Mouse (Mus musculus) olfactory bulb, adult 2 months (tissue): Measurements from ENCODE around the gene Hist1h2ah. TPM values are rescaled to one million over a fixed set of nuclear protein-coding genes. Genes with fewer than 3 reads are reported as not detected.
"Not testable (repeated sequence)": the region's sequence is repeated elsewhere in the genome, so short reads cannot be mapped to it uniquely, and the experiment has no call there.

Experiments used
- H3K27ac ChIP-seq: fragments of 200-500 bp; 2 replicates; pipeline ENCODE4 v1.5.1; 2012; ENCODE audit warnings: low read depth, low read length; ENCODE audit not compliant: insufficient read depth
- H3K4me1 ChIP-seq: fragments of 200-500 bp; 2 replicates; pipeline ENCODE4 v1.6.1; 2012; ENCODE audit warnings: low read length; ENCODE audit not compliant: control insufficient read depth, insufficient read depth
- H3K4me3 ChIP-seq: fragments of 200-500 bp; 2 replicates; pipeline ENCODE4 v1.5.1; 2012; ENCODE audit warnings: mild to moderate bottlenecking, low read depth, low read length, moderate library complexity; ENCODE audit not compliant: insufficient read depth
- CTCF ChIP-seq: fragments of 200-500 bp; IDR thresholded peaks from 2 replicates; pipeline ENCODE4 v1.5.1; 2012; ENCODE audit warnings: low read depth, mild to moderate bottlenecking, low read length, moderate library complexity; ENCODE audit not compliant: insufficient read depth
- POLR2A ChIP-seq: fragments of 200-500 bp; IDR thresholded peaks from 2 replicates; pipeline ENCODE4 v1.6.1; 2012; ENCODE audit warnings: mild to moderate bottlenecking, low read depth, low read length, moderate library complexity; ENCODE audit not compliant: insufficient read depth
- WGBS: fragments of 180-500 bp; shearing (Covaris S2); methylation state at CpG from one replicate; pipeline ENCODE4 v1.1.7; 2018; 5-methylcytosine and 5-hydroxymethylcytosine counted together
- polyA plus RNA-seq: library from polyadenylated mRNA; stranded (reverse); fragments of >200 nt; gene quantifications from 2 replicates; pipeline ENCODE4 v1.2.4, GENCODE M21; 2012; ENCODE audit warnings: low replicate concordance; ENCODE audit not compliant: missing spikeins, insufficient read depth, insufficient read length

Gene Hist1h2ah
- polyA plus RNA-seq: not detected in 2 replicates

DNA sequence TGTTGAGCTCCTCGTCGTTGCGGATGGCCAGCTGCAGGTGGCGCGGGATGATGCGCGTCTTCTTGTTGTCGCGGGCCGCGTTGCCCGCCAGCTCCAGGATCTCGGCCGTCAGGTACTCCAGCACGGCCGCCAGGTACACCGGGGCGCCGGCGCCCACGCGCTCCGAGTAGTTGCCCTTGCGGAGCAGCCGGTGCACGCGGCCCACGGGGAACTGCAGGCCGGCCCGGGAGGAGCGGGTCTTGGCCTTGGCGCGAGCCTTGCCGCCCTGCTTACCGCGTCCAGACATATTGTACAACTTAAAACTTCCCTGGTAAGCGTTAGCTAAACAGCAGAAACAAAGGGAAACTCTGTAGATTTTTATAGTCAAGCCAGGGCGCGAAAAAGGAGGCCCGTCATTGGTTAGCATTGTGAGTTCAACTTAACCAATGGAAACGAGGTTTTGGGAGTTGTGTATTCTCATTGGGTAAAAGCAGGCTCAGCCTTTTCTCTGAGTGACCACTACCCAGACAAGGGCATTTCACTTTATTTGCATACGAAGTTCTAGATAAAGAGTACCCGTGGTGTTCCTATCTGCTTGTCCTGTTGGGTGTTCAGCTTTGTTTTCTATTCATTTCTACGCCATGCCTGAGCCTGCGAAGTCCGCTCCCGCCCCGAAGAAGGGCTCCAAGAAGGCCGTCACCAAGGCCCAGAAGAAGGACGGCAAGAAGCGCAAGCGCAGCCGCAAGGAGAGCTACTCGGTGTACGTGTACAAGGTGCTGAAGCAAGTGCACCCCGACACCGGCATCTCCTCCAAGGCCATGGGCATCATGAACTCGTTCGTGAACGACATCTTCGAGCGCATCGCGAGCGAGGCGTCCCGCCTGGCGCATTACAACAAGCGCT is at the start of gene Hist1h2ah, which contains the start of gene Hist1h2bk:
Gene Hist1h2ah (minus strand): TSS at position 302 of the 882 bp plus-strand sequence.
Gene Hist1h2bk (plus strand): TSS at position 604 of the 882 bp plus-strand sequence.
- WGBS: under 1% methylated on average over 21 of the region's 69 CpGs
- H3K4me1 ChIP-seq, H3K27ac ChIP-seq: not testable (repeated sequence)
- H3K4me3 ChIP-seq: peak within 1 kb of the TSS; percentile 51

- not testable (repeated sequence) for H3K27ac ChIP-seq, H3K4me1 ChIP-seq, H3K4me3 ChIP-seq
- WGBS: 87% methylated on average over 1 of the region's 1 CpGs
These were observed 48.8 kb upstream of the Hist1h2ah start, which contains the start of gene Vmn1r188 for GRCm38 (mm10) chr13:22084140-22084539. TSS of gene Vmn1r188 (plus strand) at chr13:22084440.

GRCm38 (mm10) chr13:22063468-22063867 is 28.1 kb upstream of the Hist1h2ah start:
- Histone ChIP-seq H3K4me1 (no peaks in the 10 kb centered on the region), H3K4me3 (no peak overlapping the region), H3K27ac (no peak overlapping the region)
- TF ChIP-seq CTCF: no peak
- no peak for TF ChIP-seq POLR2A
- 65% methylated on average over 1 of the region's 1 CpGs for WGBS

DNA sequence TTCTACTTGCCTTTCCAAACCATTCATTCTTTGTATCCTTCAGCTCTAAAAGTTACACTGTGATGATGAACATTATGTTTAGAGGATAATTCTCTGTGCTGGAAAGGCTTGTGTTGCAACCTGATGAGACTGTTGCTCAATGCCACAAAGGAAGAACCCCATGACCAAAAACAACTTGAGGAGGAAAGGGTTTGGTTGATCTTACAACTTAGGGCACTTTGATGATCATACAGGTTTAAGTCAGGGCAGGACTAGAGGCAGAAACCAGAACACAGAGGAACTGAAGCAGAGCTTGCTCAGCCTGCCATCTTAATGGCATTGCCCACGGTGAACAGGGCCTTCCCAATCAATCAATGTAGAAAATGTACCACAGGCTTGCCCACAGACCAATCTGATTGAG is 26.1 kb upstream of the Hist1h2ah start:
- WGBS: 88% methylated on average over 1 of the region's 1 CpGs
- no peak overlapping the region for H3K27ac ChIP-seq
- TF ChIP-seq CTCF: no peak
- no peak for TF ChIP-seq POLR2A
- H3K4me3 ChIP-seq: no peak overlapping the region
- no peaks in the 10 kb centered on the region for H3K4me1 ChIP-seq

DNA sequence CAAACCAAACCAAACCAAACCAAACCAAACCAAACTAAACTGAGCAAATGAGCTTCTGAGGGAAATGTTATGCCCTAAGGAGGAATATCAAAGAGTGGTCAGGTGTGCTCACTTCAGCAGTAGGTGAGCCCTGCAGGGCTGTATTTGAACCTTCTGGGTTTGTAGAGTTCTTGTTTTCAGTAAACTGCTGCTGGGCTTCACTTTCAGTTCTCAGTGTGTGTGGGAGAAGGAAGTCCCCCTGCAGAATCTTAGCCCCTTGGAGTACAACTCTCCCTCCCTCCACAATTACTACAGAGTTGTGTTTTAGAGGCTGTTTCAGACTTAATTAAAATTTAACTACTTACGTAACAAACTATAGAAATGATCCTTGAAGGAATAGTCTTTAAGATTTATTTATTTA is 18.4 kb upstream of the Hist1h2ah start:
- Histone ChIP-seq H3K4me3 (no peak overlapping the region), H3K27ac (no peak overlapping the region), H3K4me1 (peaks cover 3% of the 10 kb centered on the region; the same call in 1 of the 2 replicates)
- 98% methylated on average over 1 of the region's 1 CpGs for WGBS
- no peak for TF ChIP-seq POLR2A
- TF ChIP-seq CTCF: no peak

GRCm38 (mm10) chr13:22051523-22051859 is 16.1 kb upstream of the Hist1h2ah start:
- no peak for TF ChIP-seq CTCF
- H3K4me3 ChIP-seq: peak overlapping the region; percentile 52
- H3K4me1 ChIP-seq: peaks cover 3% of the 10 kb centered on the region; the same call in 1 of the 2 replicates
- H3K27ac ChIP-seq: no peak overlapping the region
- 7% methylated on average over 5 of the region's 5 CpGs for WGBS

GRCm38 (mm10) chr13:22050591-22051522 is 15.5 kb upstream of the Hist1h2ah start:
- Histone ChIP-seq H3K4me3 (peak overlapping the region; percentile 52), H3K4me1 (peaks cover 3% of the 10 kb centered on the region; the same call in 1 of the 2 replicates), H3K27ac (peak overlapping the region; percentile 83)
- under 1% methylated on average over 52 of the region's 52 CpGs for WGBS
- TF ChIP-seq CTCF (peak; percentile 47), POLR2A (no peak)

DNA sequence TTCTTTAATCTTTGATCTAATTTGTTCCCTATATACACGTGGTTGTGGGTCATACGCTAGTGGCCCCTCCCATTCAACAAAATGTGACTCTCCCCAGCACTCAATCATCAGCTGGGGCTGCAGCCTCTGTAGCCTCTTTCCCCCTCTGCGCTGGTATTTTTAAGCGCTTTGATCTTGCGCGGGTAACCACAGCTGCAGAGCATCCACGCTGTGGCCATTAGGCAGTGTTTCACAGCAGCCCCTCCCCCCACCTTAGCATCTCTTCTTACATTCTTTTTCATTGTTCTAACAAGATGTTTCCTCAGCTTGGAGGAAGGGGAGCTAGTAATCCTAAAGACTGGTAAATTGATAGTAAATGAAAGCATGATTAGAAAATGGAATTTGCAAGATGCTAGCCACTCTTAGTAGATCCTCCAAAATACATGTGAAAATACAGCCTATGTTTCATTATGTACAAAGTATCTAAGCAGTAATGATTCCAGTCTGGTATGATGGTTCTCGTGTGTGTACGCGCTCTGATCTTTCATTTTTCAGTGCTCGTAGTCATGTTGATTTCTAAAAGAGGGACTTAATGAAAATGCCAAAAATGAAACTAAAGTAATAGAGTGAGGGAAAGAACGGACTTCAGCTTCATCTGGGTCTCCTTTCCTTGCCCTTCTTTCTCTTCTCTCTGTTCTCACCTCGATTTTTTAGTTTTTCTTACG is 14.5 kb upstream of the Hist1h2ah start:
- peak overlapping the region; percentile 42 for H3K4me3 ChIP-seq
- WGBS: 1% methylated on average over 14 of the region's 14 CpGs
- peaks cover 3% of the 10 kb centered on the region; the same call in 1 of the 2 replicates for H3K4me1 ChIP-seq
- H3K27ac ChIP-seq: peak overlapping the region; percentile 20
- TF ChIP-seq POLR2A: no peak
